Mouse (Mus musculus) urinary bladder, postnatal 25 days (tissue): ENCODE measurements around the gene Spint4.

Experiments used
- DNase-seq: peaks from one replicate; pipeline ENCODE4 v3.0.0; 2022; ENCODE audit warnings: low spot score

Spint4 gene

GRCm38 (mm10) chr2:164733259-164733658 lies 35.0 kb downstream of the Spint4 start:
- DNase-seq: no peak

GRCm38 (mm10) chr2:164734839-164735238 lies 36.5 kb downstream of the Spint4 start:
- no peak for DNase-seq

GRCm38 (mm10) chr2:164735446-164735845 lies 37.1 kb downstream of the Spint4 start:
- no peak for DNase-seq

GRCm38 (mm10) chr2:164737377-164738090 lies 39.2 kb downstream of the Spint4 start:
- DNase-seq: no peak

GRCm38 (mm10) chr2:164739876-164740275 lies 41.6 kb downstream of the Spint4 start:
- no peak for DNase-seq

GRCm38 (mm10) chr2:164744987-164745386 lies 46.7 kb downstream of the Spint4 start:
- no peak for DNase-seq

GRCm38 (mm10) chr2:164745843-164746479 lies 47.7 kb downstream of the Spint4 start, which contains the start of the genes Wfdc3 and Dnttip1:
Wfdc3 (minus strand) TSS chr2:164745931.
Dnttip1 (plus strand) TSS chr2:164745983.
- DNase-seq: peak; percentile 96

- DNase-seq: no peak
Measured at GRCm38 (mm10) chr2:164746693-164747092, 48.4 kb downstream of the Spint4 start.

- DNase-seq: no peak
Measured at GRCm38 (mm10) chr2:164748191-164748590, 49.9 kb downstream of the Spint4 start.

GRCm38 (mm10) chr2:164748991-164749390 lies 50.7 kb downstream of the Spint4 start:
- DNase-seq: no peak
